Mouse (Mus musculus) left cerebral cortex, adult 9 months (tissue): ENCODE measurements around the gene Agpat2.

Source experiments
- DNase-seq, 2 experiments: peaks; one replicate each; pipeline ENCODE4 v3.0.0; 2022; ENCODE audit warnings: low spot score in 2 of 2

The Agpat2 gene

GRCm38 (mm10) chr2:26575378-26575777 is 28.8 kb downstream of the Agpat2 start:
- no peak for DNase-seq

GRCm38 (mm10) chr2:26574862-26575261 is 29.4 kb downstream of the Agpat2 start:
- DNase-seq = no peak

- no peak for DNase-seq
These were observed 30.4 kb downstream of the Agpat2 start for GRCm38 (mm10) chr2:26573807-26574206.

GRCm38 (mm10) chr2:26573396-26573795 is 30.8 kb downstream of the Agpat2 start:
- DNase-seq = peak in 1 of 2 experiments; percentile 17

- no peak for DNase-seq
These were observed 32.4 kb downstream of the Agpat2 start for GRCm38 (mm10) chr2:26571826-26572225.

GRCm38 (mm10) chr2:26571400-26571799 is 32.8 kb downstream of the Agpat2 start:
- no peak for DNase-seq

GRCm38 (mm10) chr2:26570034-26570433 is 34.2 kb downstream of the Agpat2 start:
- peak in 1 of 2 experiments; percentile 53 for DNase-seq

- DNase-seq = peak in 1 of 2 experiments; percentile 31
These were observed 38.0 kb downstream of the Agpat2 start for GRCm38 (mm10) chr2:26566221-26566620.

GRCm38 (mm10) chr2:26561351-26562016 is 42.7 kb downstream of the Agpat2 start:
- DNase-seq = peak in 1 of 2 experiments; percentile 46

- no peak for DNase-seq
These were observed 43.7 kb downstream of the Agpat2 start for GRCm38 (mm10) chr2:26560506-26560905.

GRCm38 (mm10) chr2:26556535-26556993 is 47.7 kb downstream of the Agpat2 start:
- no peak for DNase-seq

GRCm38 (mm10) chr2:26555076-26555475 is 49.1 kb downstream of the Agpat2 start:
- peak in 1 of 2 experiments; percentile 67 for DNase-seq

- DNase-seq = no peak
These were observed 50.3 kb downstream of the Agpat2 start for GRCm38 (mm10) chr2:26553904-26554303.

- DNase-seq = no peak
These were observed 52.2 kb downstream of the Agpat2 start for GRCm38 (mm10) chr2:26552066-26552465.

- no peak for DNase-seq
These were observed 52.8 kb downstream of the Agpat2 start for GRCm38 (mm10) chr2:26551446-26551845.

GRCm38 (mm10) chr2:26550777-26551176 is 53.4 kb downstream of the Agpat2 start:
- no peak for DNase-seq

- no peak for DNase-seq
These were observed 54.0 kb downstream of the Agpat2 start for GRCm38 (mm10) chr2:26550205-26550604.

- DNase-seq = no peak
These were observed 54.4 kb downstream of the Agpat2 start for GRCm38 (mm10) chr2:26549801-26550200.

GRCm38 (mm10) chr2:26547481-26547880 is 56.7 kb downstream of the Agpat2 start:
- DNase-seq = peak in 1 of 2 experiments; percentile 22

- no peak for DNase-seq
These were observed 60.0 kb downstream of the Agpat2 start for GRCm38 (mm10) chr2:26544265-26544664.

- no peak for DNase-seq
These were observed 60.4 kb downstream of the Agpat2 start for GRCm38 (mm10) chr2:26543768-26544167.

GRCm38 (mm10) chr2:26543155-26543554 is 61.1 kb downstream of the Agpat2 start:
- DNase-seq = no peak
